Mouse (Mus musculus): Measurements from ENCODE around the gene Kng2.
A peak's percentile ranks its signal among the peaks of the same experiment; 100 is the strongest.

The Kng2 gene

GRCm38 (mm10) chr16:22956085-22956439 lies 73.2 kb downstream of the Kng2 start:
- no peak for DNase-seq (ENCODE audit: low read depth, low spot score)

GRCm38 (mm10) chr16:22955397-22956084 lies 73.7 kb downstream of the Kng2 start:
- DNase-seq (ENCODE audit: low read depth, low spot score) = peak; percentile 94

- DNase-seq (ENCODE audit: low read depth, low spot score) = peak; percentile 63
Measured at GRCm38 (mm10) chr16:22953069-22953468, 76.2 kb downstream of the Kng2 start.

- no peak for DNase-seq (ENCODE audit: low read depth, low spot score)
Measured at GRCm38 (mm10) chr16:22950840-22951395, 78.4 kb downstream of the Kng2 start, which contains the start of gene Hrg. TSS of gene Hrg (plus strand) at chr16:22951072.

GRCm38 (mm10) chr16:22947371-22947770 lies 81.9 kb downstream of the Kng2 start:
- DNase-seq (ENCODE audit: low read depth, low spot score) = no peak

- DNase-seq (ENCODE audit: low read depth, low spot score) = peak; percentile 80
Measured at GRCm38 (mm10) chr16:22941825-22942476, 87.3 kb downstream of the Kng2 start.

- peak; percentile 9 for DNase-seq (ENCODE audit: low read depth, low spot score)
Measured at GRCm38 (mm10) chr16:22939120-22939695, 90.1 kb downstream of the Kng2 start.

GRCm38 (mm10) chr16:22938541-22938940 lies 90.7 kb downstream of the Kng2 start:
- DNase-seq (ENCODE audit: low read depth, low spot score) = no peak

GRCm38 (mm10) chr16:22937631-22938030 lies 91.7 kb downstream of the Kng2 start:
- no peak for DNase-seq (ENCODE audit: low read depth, low spot score)
